Mouse (Mus musculus) heart, postnatal 25 days (tissue): ENCODE results near the gene Ptk6. TPM values are rescaled to one million over a fixed set of nuclear protein-coding genes. Genes with fewer than 3 reads are reported as not detected.

ENCODE experiments used
- DNase-seq: peaks from one replicate; pipeline ENCODE4 v3.0.0; 2022; ENCODE audit warnings: low spot score
- intact Hi-C: fragments of 180-260 bp; cut with DNase I; formaldehyde crosslinking; loops from one replicate; pipeline ENCODE4 v1.15.1; 2025
- total RNA-seq, 2 experiments: library from RNA; stranded (reverse); gene quantifications; 2 replicates each; pipeline ENCODE4 v1.2.3; 2021

Ptk6 gene
- total RNA-seq, 2 experiments from 2014 or later = not detected

- DNase-seq = no peak
- intact Hi-C loops = no loop called here
These were observed 54.9 kb downstream of the Ptk6 start for GRCm38 (mm10) chr2:181147546-181148317.

GRCm38 (mm10) chr2:181146976-181147545, 55.5 kb downstream of the Ptk6 start:
- no peak for DNase-seq
- intact Hi-C loops = no loop called here

GRCm38 (mm10) chr2:181144675-181145074, 57.9 kb downstream of the Ptk6 start:
- intact Hi-C loops = no loop called here
- DNase-seq = no peak

Other genes with a start within 250 kb of the Ptk6 start
- gene Nkain4, start 248.1 kb downstream of the Ptk6 start, total RNA-seq = 10 to 100 TPM in 1 of 2 experiments, 1 to 10 TPM in 1; 8.0 to 11.4 TPM
- 10 to 100 TPM; 32.5 to 33.2 TPM for gene Arfgap1, start 235.6 kb downstream of the Ptk6 start, total RNA-seq
- under 1 TPM; 0.34 to 0.50 TPM for gene Col20a1, start 216.3 kb downstream of the Ptk6 start, total RNA-seq
- gene Chrna4, start 159.2 kb downstream of the Ptk6 start, total RNA-seq = not detected
- gene Kcnq2, start 67.5 kb downstream of the Ptk6 start, total RNA-seq = under 1 TPM in 1 of 2 experiments, not detected in 1; 0.22 TPM
- 1,000 to 10,000 TPM; 1,438 to 1,541 TPM for gene Eef1a2, start 45.8 kb downstream of the Ptk6 start, total RNA-seq
- gene Ppdpf, start 15.5 kb downstream of the Ptk6 start, total RNA-seq = 10 to 100 TPM; 52.0 to 55.5 TPM
- under 1 TPM; 0.25 to 0.42 TPM for gene Srms, start 10.4 kb upstream of the Ptk6 start, total RNA-seq
- gene Fndc11, start 17.2 kb upstream of the Ptk6 start, total RNA-seq = not detected
- 1 to 10 TPM; 8.4 to 9.5 TPM for gene Helz2, start 39.2 kb upstream of the Ptk6 start, total RNA-seq
- gene Gmeb2, start 85.2 kb upstream of the Ptk6 start, total RNA-seq = 10 to 100 TPM in 1 of 2 experiments, 1 to 10 TPM in 1; 8.5 to 10.5 TPM
- under 1 TPM; 0.45 to 0.52 TPM for gene Stmn3, start 111.7 kb upstream of the Ptk6 start, total RNA-seq
- gene Rtel1, start 117.0 kb upstream of the Ptk6 start, total RNA-seq = 10 to 100 TPM; 13.2 to 13.4 TPM
- 10 to 100 TPM; 18.3 to 21.2 TPM for gene Zgpat, start 162.1 kb upstream of the Ptk6 start, total RNA-seq
- gene Arfrp1, start 162.6 kb upstream of the Ptk6 start, total RNA-seq = 10 to 100 TPM; 54.3 to 54.9 TPM
- gene Lime1, start 177.3 kb upstream of the Ptk6 start, total RNA-seq = 1 to 10 TPM; 7.0 to 7.4 TPM